Mouse (Mus musculus): ENCODE results near the gene Gm10220. TPM values are rescaled to one million over a fixed set of nuclear protein-coding genes. Genes with fewer than 3 reads are reported as not detected.

Gm10220 gene
- polyA plus RNA-seq, 1 experiment from 2014 or later = 0.15 TPM

Other genes with a start within 250 kb of the Gm10220 start
- gene Gm21663, start 179.0 kb downstream of the Gm10220 start, polyA plus RNA-seq (2015; fragmentation: Nextera tagmentation; extraction: Ambion mirVana) = 0.07 and 0.18 TPM in 2 replicates
- 0.11 and 0.17 TPM in 2 replicates for gene Gm21671, start 167.0 kb downstream of the Gm10220 start, polyA plus RNA-seq (2015; fragmentation: Nextera tagmentation; extraction: Ambion mirVana)
- 0.05 and 0.19 TPM in 2 replicates for gene Gm21680, start 148.8 kb downstream of the Gm10220 start, polyA plus RNA-seq (2015; fragmentation: Nextera tagmentation; extraction: Ambion mirVana)
- 0.05 TPM in 1 of 2 replicates, not detected in the other for gene Gm21698, start 132.8 kb downstream of the Gm10220 start, polyA plus RNA-seq (2015; fragmentation: Nextera tagmentation; extraction: Ambion mirVana)
- 0.24 TPM in 1 of 2 replicates, not detected in the other for gene Gm1979, start 116.6 kb downstream of the Gm10220 start, polyA plus RNA-seq (2015; fragmentation: Nextera tagmentation; extraction: Ambion mirVana)
- not detected in 2 replicates for gene Gm5862, start 98.5 kb downstream of the Gm10220 start, polyA plus RNA-seq (2015; fragmentation: Nextera tagmentation; extraction: Ambion mirVana)
- 0.25 TPM in 1 of 2 replicates, not detected in the other for gene Speer4a, start 81.9 kb downstream of the Gm10220 start, polyA plus RNA-seq (2015; fragmentation: Nextera tagmentation; extraction: Ambion mirVana)
- gene Gm7347, start 62.8 kb downstream of the Gm10220 start, polyA plus RNA-seq (2015; fragmentation: Nextera tagmentation; extraction: Ambion mirVana) = 0.08 and 0.09 TPM in 2 replicates
- 0.06 TPM in 1 of 2 replicates, not detected in the other for gene Gm10471, start 32.1 kb downstream of the Gm10220 start, polyA plus RNA-seq (2015; fragmentation: Nextera tagmentation; extraction: Ambion mirVana)
- 0.24 and 0.28 TPM in 2 replicates for gene 5031410I06Rik, start 16.1 kb downstream of the Gm10220 start, polyA plus RNA-seq (2015; fragmentation: Nextera tagmentation; extraction: Ambion mirVana)
- gene Gm7361, start 136.3 kb upstream of the Gm10220 start, polyA plus RNA-seq (2015; fragmentation: Nextera tagmentation; extraction: Ambion mirVana) = not detected in 2 replicates

All from heart, embryonic 13.5 days (tissue).